Mouse (Mus musculus) lung, postnatal 14 days (tissue): ENCODE data around the gene Olfr473.
"Not testable (repeated sequence)": the region's sequence is repeated elsewhere in the genome, so short reads cannot be mapped to it uniquely, and the experiment has no call there.

Source experiments
- DNase-seq: peaks from one replicate; pipeline ENCODE4 v3.0.0; 2021

Olfr473 gene

DNA sequence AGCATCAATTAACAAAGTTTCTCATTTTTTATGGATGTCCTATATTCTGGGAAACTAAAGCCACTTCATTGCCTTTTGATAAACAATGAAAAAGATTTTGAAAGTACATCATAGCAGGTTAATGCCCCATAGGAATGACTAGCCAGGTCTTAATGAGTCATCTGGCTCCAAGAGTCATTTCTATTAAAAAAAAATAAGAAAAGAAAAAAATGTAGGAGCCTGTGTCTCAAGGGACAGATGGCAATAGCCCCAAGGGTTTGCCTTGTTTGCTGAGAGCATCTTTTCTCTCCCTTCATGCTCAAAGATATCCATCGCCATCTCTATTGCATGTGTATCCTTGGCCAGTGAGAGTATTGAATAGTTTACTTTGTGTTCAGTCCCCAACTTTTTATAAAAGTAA lies at the start of gene Olfr473:
Gene Olfr473 (plus strand): TSS at position 301 of the 400 bp plus-strand sequence.
- DNase-seq: no peak

DNA sequence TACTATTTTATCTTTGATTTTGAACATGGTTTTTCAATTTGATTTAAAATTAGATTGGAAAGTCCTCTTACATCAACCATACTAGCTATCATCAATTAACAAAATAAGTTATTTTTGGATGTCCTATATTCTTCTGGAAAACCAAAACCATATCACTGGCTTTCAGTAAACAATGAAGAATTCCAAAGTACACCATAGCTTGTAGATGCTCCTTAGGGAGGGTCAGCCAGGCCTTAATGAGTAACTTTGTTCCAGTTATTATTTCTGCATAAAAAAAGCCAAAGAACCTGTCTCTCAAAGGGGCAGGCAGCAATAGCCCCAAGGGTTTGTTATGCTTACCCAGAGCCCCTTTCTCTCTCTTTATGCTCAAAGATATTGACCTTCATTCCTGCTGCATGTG lies 32.6 kb upstream of the Olfr473 start, which contains the start of gene Olfr472:
Gene Olfr472 (plus strand): TSS at position 301 of the 400 bp plus-strand sequence.
- DNase-seq: no peak

DNA sequence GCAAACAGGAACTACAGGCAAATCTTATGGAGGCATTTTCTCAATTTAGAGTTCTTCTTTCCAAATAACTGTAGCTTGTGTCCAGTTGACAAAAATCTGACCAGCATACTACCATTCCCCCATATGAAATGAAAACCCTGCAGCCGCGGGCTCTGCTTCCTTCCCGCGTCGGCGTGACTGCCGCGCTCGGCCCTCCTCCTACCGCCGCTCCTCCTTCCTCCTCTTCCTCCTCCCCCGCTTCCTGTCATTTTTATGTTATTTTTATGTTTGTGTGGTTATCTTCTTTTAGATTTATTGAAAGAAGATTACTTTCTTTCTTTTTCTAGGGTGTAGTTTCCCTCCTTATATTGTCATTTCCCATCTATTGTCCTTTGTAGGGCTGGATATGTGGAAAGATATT lies 22.3 kb downstream of the Olfr473 start:
- DNase-seq: not testable (repeated sequence)

DNA sequence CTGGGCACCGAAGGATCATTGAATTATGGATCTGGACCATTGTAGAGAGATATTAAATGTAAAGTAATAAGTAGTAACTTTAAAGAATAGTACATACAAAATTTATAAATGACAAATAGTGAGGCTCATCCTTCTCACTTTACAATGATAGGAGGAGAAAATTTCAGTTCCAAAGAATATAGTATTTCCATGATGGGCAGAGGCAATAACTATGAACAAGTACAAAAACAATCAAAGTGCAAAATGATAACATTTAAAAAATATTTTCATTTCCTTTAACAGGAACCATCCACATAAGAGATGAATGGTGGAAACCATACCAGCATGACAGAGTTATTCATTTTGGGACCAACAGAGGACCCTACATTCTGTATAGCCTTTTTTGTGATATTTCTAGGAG lies 24.1 kb downstream of the Olfr473 start, which contains the start of gene Olfr474:
Gene Olfr474 (plus strand): TSS at position 301 of the 400 bp plus-strand sequence.
- no peak for DNase-seq

DNA sequence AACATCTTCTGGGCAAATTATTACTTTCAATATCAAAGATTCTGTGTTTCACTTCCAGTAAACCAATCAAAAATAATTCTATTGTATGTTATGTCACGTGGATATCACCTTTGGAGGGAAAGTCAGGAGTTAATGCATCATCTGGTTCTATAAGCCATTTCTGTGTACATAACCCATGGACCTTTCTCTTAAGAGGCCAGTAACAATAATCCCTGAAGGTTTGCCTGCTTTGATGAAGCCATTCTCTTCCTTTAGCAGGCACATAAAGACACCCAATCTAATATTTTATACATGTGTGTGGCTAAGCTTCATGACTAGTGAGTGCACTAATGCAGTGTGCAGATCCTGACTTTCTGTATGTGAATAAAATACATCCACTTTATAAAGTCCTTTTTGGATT lies 34.3 kb downstream of the Olfr473 start, which contains the start of gene Olfr476:
Gene Olfr476 (plus strand): TSS at position 301 of the 400 bp plus-strand sequence.
- no peak for DNase-seq
